Mouse (Mus musculus): ENCODE measurements at regions not wholly inside any gene's neighbourhood (a gene's known extent, or its start where the extent isn't known, plus 50 kb on each side); places are given as distances from the start of the nearest gene placed in this dataset.

- DNase-seq (ENCODE audit: low read depth), result no peak
Observed at GRCm38 (mm10) chr13:101117311-101117710, 284.1 kb upstream of the Slc30a5 start.

- DNase-seq (ENCODE audit: low read depth), result no peak
Observed at GRCm38 (mm10) chr13:101115296-101115695, 282.1 kb upstream of the Slc30a5 start.

- DNase-seq (ENCODE audit: low read depth), result no peak
Observed at GRCm38 (mm10) chr13:101112176-101112575, 278.9 kb upstream of the Slc30a5 start.

GRCm38 (mm10) chr13:101111773-101112172 lies 278.5 kb upstream of the Slc30a5 start:
- no peak for DNase-seq (ENCODE audit: low read depth)

- no peak for DNase-seq (ENCODE audit: low read depth)
Observed at GRCm38 (mm10) chr13:101100621-101101020, 267.4 kb upstream of the Slc30a5 start.

- no peak for DNase-seq (ENCODE audit: low read depth)
Observed at GRCm38 (mm10) chr13:101096856-101097255, 263.6 kb upstream of the Slc30a5 start.

GRCm38 (mm10) chr13:101096221-101096620 lies 263.0 kb upstream of the Slc30a5 start:
- no peak for DNase-seq (ENCODE audit: low read depth)

- no peak for DNase-seq (ENCODE audit: low read depth)
Observed at GRCm38 (mm10) chr13:101095057-101095831, 262.0 kb upstream of the Slc30a5 start.

- no peak for DNase-seq (ENCODE audit: low read depth)
Observed at GRCm38 (mm10) chr13:101092743-101093131, 259.5 kb upstream of the Slc30a5 start.

- no peak for DNase-seq (ENCODE audit: low read depth)
Observed at GRCm38 (mm10) chr13:101092033-101092742, 259.0 kb upstream of the Slc30a5 start.

- DNase-seq (ENCODE audit: low read depth), result no peak
Observed at GRCm38 (mm10) chr13:101085182-101085581, 252.0 kb upstream of the Slc30a5 start.

- no peak for DNase-seq (ENCODE audit: low read depth)
Observed at GRCm38 (mm10) chr13:101084193-101084592, 251.0 kb upstream of the Slc30a5 start.

- DNase-seq (ENCODE audit: low read depth), result no peak
Observed at GRCm38 (mm10) chr13:101083416-101083815, 250.2 kb upstream of the Slc30a5 start.

- no peak for DNase-seq (ENCODE audit: low read depth)
Observed at GRCm38 (mm10) chr13:101068489-101068888, 235.3 kb upstream of the Slc30a5 start.

- DNase-seq (ENCODE audit: low read depth), result no peak
Observed at GRCm38 (mm10) chr13:101062582-101062981, 229.4 kb upstream of the Slc30a5 start.

- no peak for DNase-seq (ENCODE audit: low read depth)
Observed at GRCm38 (mm10) chr13:101061233-101062144, 228.3 kb upstream of the Slc30a5 start.

GRCm38 (mm10) chr13:101049511-101049910 lies 216.3 kb upstream of the Slc30a5 start:
- no peak for DNase-seq (ENCODE audit: low read depth)

- no peak for DNase-seq (ENCODE audit: low read depth)
Observed at GRCm38 (mm10) chr13:101032594-101032993, 199.4 kb upstream of the Slc30a5 start.

GRCm38 (mm10) chr13:101026043-101026442 lies 192.8 kb upstream of the Slc30a5 start:
- no peak for DNase-seq (ENCODE audit: low read depth)

- DNase-seq (ENCODE audit: low read depth), result no peak
Observed at GRCm38 (mm10) chr13:101025488-101025887, 192.3 kb upstream of the Slc30a5 start.

GRCm38 (mm10) chr13:101024971-101025370 lies 191.7 kb upstream of the Slc30a5 start:
- no peak for DNase-seq (ENCODE audit: low read depth)

- DNase-seq (ENCODE audit: low read depth), result no peak
Observed at GRCm38 (mm10) chr13:101019272-101019676, 186.0 kb upstream of the Slc30a5 start.
